Mouse (Mus musculus): ENCODE results near the gene Acin1.
"Not testable (repeated sequence)": the region's sequence is repeated elsewhere in the genome, so short reads cannot be mapped to it uniquely, and the experiment has no call there.

Acin1 gene

GRCm38 (mm10) chr14:54642224-54642944, 44.3 kb downstream of the Acin1 start:
- no peak for DNase-seq (ENCODE audit: low spot score in 2 of 2)

DNA sequence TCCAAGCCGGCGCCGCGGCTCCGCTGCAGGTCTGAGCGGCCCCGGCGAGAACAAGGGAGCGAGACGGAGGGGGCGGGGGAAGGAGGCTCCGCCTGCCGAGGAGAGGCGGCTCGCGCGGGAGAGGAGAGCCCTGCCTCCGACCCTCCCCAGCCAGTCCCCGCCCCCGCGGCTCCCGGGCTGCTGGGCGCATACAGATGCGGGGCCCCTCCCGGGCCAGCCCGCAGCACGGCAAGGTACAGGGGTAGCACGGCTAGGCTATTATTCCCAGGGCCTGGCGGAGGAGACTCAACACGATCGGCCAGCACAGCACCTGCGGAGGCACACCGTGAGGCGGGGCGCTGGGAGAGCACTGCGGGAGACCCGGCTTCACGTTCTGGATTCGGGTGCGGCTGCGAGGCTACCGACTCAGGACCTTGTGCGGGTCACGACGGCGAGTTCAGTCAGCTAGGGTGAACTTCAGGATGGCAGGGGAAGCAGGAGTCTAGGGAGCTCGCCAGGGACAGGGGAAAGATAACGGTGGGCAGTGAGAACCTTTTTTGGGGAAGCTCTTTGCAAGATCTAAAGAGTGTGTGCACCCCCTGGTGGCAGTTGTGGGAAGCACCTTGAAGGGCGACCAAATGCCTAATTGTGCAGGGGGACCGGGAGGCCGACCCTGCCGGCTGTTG, 45.3 kb downstream of the Acin1 start, which contains the start of gene Cdh24:
TSS of gene Cdh24 (minus strand) at position 60 of the 665 bp plus-strand sequence.
- peak; percentile 68 to 86 for DNase-seq (ENCODE audit: low spot score in 2 of 2)

GRCm38 (mm10) chr14:54640946-54641304, 45.8 kb downstream of the Acin1 start, which contains the start of gene Gm17606:
Gene Gm17606 (plus strand): TSS chr14:54640952.
- no peak for DNase-seq (ENCODE audit: low spot score in 2 of 2)

DNA sequence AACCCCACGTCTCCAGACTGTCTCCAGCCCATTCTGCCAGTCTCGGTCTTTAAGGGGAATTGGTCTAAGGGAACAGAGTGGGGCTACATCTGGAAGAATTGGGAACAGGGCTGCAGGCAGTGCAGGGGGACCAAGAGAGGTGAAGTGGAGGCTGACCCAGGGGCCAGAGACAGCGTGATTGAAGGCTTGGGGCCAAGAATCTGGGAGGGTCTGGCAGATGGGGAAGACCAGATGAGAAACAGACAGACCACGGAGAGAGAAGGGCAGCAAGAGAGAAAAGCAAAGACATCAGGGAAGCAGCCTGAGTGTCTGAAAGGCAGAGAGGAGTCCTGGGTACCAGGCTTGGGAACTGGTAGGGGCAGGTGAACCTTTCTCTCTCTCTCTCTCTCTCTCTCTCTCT, 46.6 kb downstream of the Acin1 start:
- no peak for DNase-seq (ENCODE audit: low spot score in 2 of 2)

- DNase-seq (ENCODE audit: low spot score in 2 of 2), result no peak
Observed at GRCm38 (mm10) chr14:54638210-54638609, 48.5 kb downstream of the Acin1 start.

- DNase-seq (ENCODE audit: low spot score in 2 of 2), result no peak
Observed at GRCm38 (mm10) chr14:54636954-54637353, 49.8 kb downstream of the Acin1 start.

DNA sequence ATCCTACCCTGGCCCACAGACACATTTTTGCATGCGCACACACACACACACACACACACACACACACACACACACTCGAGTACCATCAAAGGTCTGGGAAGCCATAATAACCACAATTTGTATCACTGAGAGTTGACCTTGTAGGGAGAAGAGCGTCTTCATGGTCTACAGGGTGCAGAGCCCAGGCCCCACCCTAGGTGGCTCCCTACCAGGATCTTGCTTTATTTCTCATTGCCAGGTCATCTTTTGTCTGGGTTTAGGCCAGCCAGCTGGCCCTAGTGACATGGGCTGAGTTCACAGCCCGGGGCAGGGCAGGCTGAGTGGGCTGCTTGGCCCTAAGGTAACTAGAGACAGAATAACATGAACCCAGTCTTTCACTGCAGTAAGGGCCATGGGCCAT, 52.5 kb downstream of the Acin1 start:
- no peak for DNase-seq (ENCODE audit: low spot score in 2 of 2)

DNA sequence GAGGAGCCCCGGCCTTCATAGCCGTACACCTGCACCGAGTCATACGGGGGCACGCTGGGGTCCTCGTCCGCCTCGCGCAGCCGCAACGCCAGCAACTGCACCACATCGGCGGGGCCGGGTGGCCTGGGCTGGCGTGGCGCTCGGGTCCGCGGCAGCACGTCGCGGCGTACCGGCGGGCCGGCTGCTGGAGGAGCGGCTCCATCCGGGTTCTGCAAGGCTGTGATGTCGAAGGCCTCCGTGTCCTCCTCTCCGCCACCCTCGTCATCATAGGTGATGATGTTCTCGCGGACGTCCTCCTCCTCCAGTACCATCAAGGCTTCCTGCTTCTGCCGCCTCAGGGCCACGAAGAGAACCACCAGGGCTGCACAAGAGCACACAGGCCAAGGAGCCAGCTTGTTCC, 54.5 kb downstream of the Acin1 start:
- no peak for DNase-seq (ENCODE audit: low spot score in 2 of 2)

DNA sequence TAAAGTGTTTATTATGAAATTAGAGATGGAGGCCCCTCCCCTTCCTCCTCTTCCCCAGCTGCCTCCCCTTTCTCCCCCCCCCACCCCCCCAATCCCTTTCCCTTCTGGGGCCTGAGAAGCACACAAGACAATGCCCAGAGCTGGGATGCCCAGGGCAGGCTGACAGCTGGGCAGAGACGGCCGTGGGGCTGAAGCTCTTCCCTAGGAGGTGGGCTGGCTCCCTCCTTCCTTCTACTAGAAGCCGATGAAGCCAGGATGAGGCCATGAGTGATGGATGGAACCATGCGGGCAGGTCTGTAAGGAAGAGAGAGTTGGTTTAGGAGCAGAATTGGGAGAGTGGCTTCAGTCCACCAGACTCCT, 55.5 kb downstream of the Acin1 start:
- no peak for DNase-seq (ENCODE audit: low spot score in 2 of 2)

- no peak for DNase-seq (ENCODE audit: low spot score in 2 of 2)
Observed at GRCm38 (mm10) chr14:54630583-54631239, 56.0 kb downstream of the Acin1 start.

- DNase-seq (ENCODE audit: low spot score in 2 of 2), result no peak
Observed at GRCm38 (mm10) chr14:54629797-54630196, 56.9 kb downstream of the Acin1 start.

DNA sequence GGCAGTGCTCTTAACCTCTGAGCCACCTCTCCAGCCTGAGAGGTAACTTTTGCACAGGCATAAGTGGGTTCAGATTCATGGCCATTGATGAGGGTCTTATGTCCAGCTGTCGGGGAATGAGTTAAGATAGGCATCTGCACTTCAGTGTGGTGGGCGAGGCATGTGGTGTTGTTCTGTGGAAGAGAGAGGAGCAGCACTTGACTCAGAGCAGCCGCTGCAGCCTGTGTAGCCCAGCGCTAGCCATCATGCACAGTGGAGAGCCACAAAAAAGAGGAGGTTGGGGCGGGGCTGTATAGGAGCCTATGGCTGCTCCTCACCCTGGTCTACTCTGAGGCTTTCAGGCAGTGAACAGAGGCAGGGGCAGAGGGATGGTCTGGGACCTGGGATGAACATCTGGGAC, 58.6 kb downstream of the Acin1 start:
- DNase-seq (ENCODE audit: low spot score in 2 of 2), result no peak

DNA sequence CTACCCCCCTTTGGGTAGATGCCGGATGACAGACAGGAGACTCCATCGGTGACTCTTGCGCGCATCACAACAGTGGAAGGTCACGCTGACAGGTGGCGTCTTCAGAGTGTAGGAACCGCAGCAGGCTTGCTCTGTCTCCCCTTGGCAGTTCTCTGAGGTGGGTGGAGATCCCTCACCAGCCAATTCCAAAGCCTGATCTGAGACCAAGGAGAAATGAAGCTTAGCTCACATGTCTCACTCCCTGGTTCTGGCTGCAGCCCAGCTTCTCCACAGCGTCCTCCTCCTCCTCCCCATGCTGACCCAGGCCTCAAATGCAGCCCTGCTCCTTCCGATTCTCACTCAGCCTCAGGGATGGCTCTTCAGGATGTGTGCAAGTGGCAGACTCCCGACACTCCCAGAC, 61.8 kb downstream of the Acin1 start:
- DNase-seq (ENCODE audit: low spot score in 2 of 2), result no peak

DNA sequence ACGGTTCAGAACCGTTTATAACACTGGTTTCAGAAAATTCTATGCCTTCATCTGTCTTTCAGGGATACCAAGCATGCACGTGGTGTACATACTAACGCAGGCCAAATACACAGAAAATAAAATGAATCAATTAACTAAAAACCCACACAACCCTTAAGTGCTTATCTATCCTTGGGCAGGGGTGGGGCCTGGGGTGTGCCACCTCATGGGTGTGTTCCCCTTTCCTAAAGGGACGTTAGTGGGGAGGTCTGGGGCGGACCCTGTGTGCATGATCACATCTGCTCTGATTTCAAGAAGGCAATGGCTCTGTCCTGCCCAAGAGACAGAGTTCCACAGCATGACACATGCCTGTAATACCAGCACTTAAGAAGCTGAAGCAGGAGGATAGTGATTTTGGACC, 63.4 kb downstream of the Acin1 start:
- no peak for DNase-seq (ENCODE audit: low spot score in 2 of 2)

GRCm38 (mm10) chr14:54621133-54621532, 65.6 kb downstream of the Acin1 start, which contains the start of gene Psmb11:
Gene Psmb11 (plus strand): TSS chr14:54621433.
- DNase-seq (ENCODE audit: low spot score in 2 of 2), result no peak

GRCm38 (mm10) chr14:54617897-54618365, 68.8 kb downstream of the Acin1 start, which contains the start of gene Psmb5:
Gene Psmb5 (minus strand): TSS chr14:54618022.
- peak in 1 of 2 experiments; percentile 92 for DNase-seq (ENCODE audit: low spot score in 2 of 2)

GRCm38 (mm10) chr14:54617152-54617896, 69.4 kb downstream of the Acin1 start:
- no peak for DNase-seq (ENCODE audit: low spot score in 2 of 2)

- DNase-seq (ENCODE audit: low spot score in 2 of 2), result no peak
Observed at GRCm38 (mm10) chr14:54616226-54616825, 70.4 kb downstream of the Acin1 start.

DNA sequence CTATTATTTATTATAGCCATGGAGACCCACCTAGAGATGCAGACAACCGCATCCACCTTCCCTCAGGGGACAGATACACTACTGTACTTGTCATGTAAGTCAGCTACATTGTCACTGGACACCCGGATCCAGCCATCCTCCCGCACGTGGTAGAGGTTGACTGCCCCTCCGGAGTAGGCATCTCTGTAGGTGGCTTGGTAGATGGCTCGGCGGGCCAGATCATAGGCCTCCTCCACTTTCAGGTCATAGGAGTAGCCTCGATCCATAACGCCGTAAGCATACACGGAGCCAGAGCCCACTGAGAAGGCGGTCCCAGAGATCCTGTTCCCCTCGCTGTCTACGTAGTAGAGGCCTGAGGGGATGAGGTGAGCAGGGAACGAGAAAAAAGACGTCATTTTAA, 72.6 kb downstream of the Acin1 start:
- DNase-seq (ENCODE audit: low spot score in 2 of 2), result not testable (repeated sequence)

- peak in 1 of 2 experiments; percentile 66 for DNase-seq (ENCODE audit: low spot score in 2 of 2)
Observed at GRCm38 (mm10) chr14:54610648-54611047, 76.1 kb downstream of the Acin1 start.

GRCm38 (mm10) chr14:54609962-54610361, 76.8 kb downstream of the Acin1 start:
- DNase-seq (ENCODE audit: low spot score in 2 of 2), result no peak

Measured in left cerebral cortex, adult 9 months (tissue).